Mouse (Mus musculus) inflammation-experienced regulatory T-cells, adult 6 months (primary cell): ENCODE measurements around the gene Rxfp2. TPM values are rescaled to one million over a fixed set of nuclear protein-coding genes. Genes with fewer than 3 reads are reported as not detected.

Experiments
- ATAC-seq: one replicate; pipeline ENCODE4 v1.8.0; 2017
- polyA plus RNA-seq, 3 experiments: library from polyadenylated mRNA; unstranded; fragments of 100-300 nt; shearing (Covaris generic); gene quantifications; one replicate each; pipeline ENCODE4 v1.2.1; 2017

Rxfp2 gene
- not detected for polyA plus RNA-seq

- ATAC-seq: no peak
Measured at GRCm38 (mm10) chr5:150018656-150019055, at the start of gene Rxfp2. Gene Rxfp2, plus strand, starts transcription at chr5:150018675.

- no peak for ATAC-seq
Measured at GRCm38 (mm10) chr5:149970261-149970660, 48.2 kb upstream of the Rxfp2 start.

GRCm38 (mm10) chr5:149977027-149977426 is 41.4 kb upstream of the Rxfp2 start:
- ATAC-seq: no peak

GRCm38 (mm10) chr5:149983621-149984020 is 34.9 kb upstream of the Rxfp2 start:
- no peak for ATAC-seq

- no peak for ATAC-seq
Measured at GRCm38 (mm10) chr5:149994578-149994977, 23.9 kb upstream of the Rxfp2 start.

- no peak for ATAC-seq
Measured at GRCm38 (mm10) chr5:149996614-149997013, 21.9 kb upstream of the Rxfp2 start.

- ATAC-seq: no peak
Measured at GRCm38 (mm10) chr5:149997321-149998034, 21.0 kb upstream of the Rxfp2 start.

GRCm38 (mm10) chr5:149998311-149998710 is 20.2 kb upstream of the Rxfp2 start:
- ATAC-seq: no peak

- no peak for ATAC-seq
Measured at GRCm38 (mm10) chr5:150005355-150005754, 13.1 kb upstream of the Rxfp2 start.

GRCm38 (mm10) chr5:150016861-150017260 is 1.6 kb upstream of the Rxfp2 start:
- ATAC-seq: no peak

- ATAC-seq: no peak
Measured at GRCm38 (mm10) chr5:150017672-150018071, 803 bp upstream of the Rxfp2 start.

GRCm38 (mm10) chr5:150020851-150021250 is 2.4 kb downstream of the Rxfp2 start:
- no peak for ATAC-seq

- ATAC-seq: no peak
Measured at GRCm38 (mm10) chr5:150021805-150022204, 3.3 kb downstream of the Rxfp2 start.

GRCm38 (mm10) chr5:150022556-150022955 is 4.1 kb downstream of the Rxfp2 start:
- ATAC-seq: no peak

GRCm38 (mm10) chr5:150023476-150023875 is 5.0 kb downstream of the Rxfp2 start:
- ATAC-seq: no peak

GRCm38 (mm10) chr5:150024188-150024587 is 5.7 kb downstream of the Rxfp2 start:
- no peak for ATAC-seq

- ATAC-seq: no peak
Measured at GRCm38 (mm10) chr5:150024901-150025300, 6.4 kb downstream of the Rxfp2 start.

GRCm38 (mm10) chr5:150025326-150025725 is 6.9 kb downstream of the Rxfp2 start:
- ATAC-seq: no peak

GRCm38 (mm10) chr5:150026509-150027087 is 8.1 kb downstream of the Rxfp2 start:
- no peak for ATAC-seq

GRCm38 (mm10) chr5:150031201-150031600 is 12.7 kb downstream of the Rxfp2 start:
- no peak for ATAC-seq

GRCm38 (mm10) chr5:150031634-150032033 is 13.2 kb downstream of the Rxfp2 start:
- no peak for ATAC-seq

- ATAC-seq: no peak
Measured at GRCm38 (mm10) chr5:150032075-150032492, 13.6 kb downstream of the Rxfp2 start.

GRCm38 (mm10) chr5:150036286-150036685 is 17.8 kb downstream of the Rxfp2 start:
- ATAC-seq: no peak

GRCm38 (mm10) chr5:150036918-150037317 is 18.4 kb downstream of the Rxfp2 start:
- no peak for ATAC-seq
